Mouse (Mus musculus): ENCODE data around the gene Qdpr. TPM values are rescaled to one million over a fixed set of nuclear protein-coding genes. Genes with fewer than 3 reads are reported as not detected.

Qdpr gene
- 8.7 and 14.9 TPM in 2 replicates for total RNA-seq (2023)

GRCm38 (mm10) chr5:45449831-45450716, at the start of gene Qdpr:
Gene Qdpr (minus strand): TSS chr5:45450236.

GRCm38 (mm10) chr5:45493191-45494092, 43.4 kb upstream of the Qdpr start, which contains the start of gene Lap3:
Gene Lap3 (plus strand): TSS chr5:45493374.

GRCm38 (mm10) chr5:45453451-45453850, 3.4 kb upstream of the Qdpr start, which contains the start of gene Clrn2:
Gene Clrn2 (plus strand): TSS chr5:45453751.

Other genes with a start within 250 kb of the Qdpr start
- gene Clrn2, start 3.5 kb upstream of the Qdpr start, total RNA-seq (2023), result not detected in 2 replicates
- 12.9 and 13.8 TPM in 2 replicates for gene Lap3, start 43.1 kb upstream of the Qdpr start, total RNA-seq (2023)
- gene Med28, start 70.0 kb upstream of the Qdpr start, total RNA-seq (2023), result 50.8 and 51.9 TPM in 2 replicates
- gene Fam184b, start 189.4 kb upstream of the Qdpr start, total RNA-seq (2023), result not detected in 2 replicates
- 29.7 and 33.7 TPM in 2 replicates for gene Ncapg, start 219.7 kb upstream of the Qdpr start, total RNA-seq (2023)

All from neutrophil, adult 65 days (primary cell).